Comparison of ENCODE assay signal across 10 mouse cellular contexts in the genomic region with DNA sequence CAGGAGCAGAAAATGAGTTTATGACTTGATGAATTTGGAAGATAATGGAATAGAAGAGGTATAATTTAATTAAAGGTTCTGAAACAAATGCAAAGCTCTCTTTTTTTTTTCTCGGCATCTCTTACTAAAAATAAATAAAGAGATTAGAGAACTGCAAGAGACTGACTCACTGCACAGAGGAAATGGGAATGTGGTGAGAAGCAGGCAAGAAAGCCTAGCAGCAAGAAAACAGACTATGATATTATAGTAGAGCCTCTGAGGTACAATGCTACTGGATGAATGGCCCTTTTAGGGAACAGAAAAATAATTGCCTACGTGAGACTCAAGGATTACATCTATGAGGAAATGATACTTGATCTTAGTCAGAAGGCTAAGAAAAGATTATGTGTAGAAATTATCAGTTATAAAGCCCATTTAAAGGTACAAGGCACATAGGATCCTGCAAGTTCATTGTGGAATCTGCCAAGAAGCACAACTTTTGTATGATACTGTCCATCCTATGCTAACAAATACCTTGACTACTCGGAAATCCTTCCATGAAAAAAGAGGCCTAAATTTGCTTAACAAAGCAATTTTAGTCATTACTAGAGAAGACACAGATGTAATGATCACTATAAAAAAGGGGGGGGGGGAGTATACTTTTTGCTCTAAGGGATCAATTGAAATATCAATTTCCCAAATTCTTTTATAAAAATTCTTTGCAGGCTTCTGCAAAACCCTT.
A peak's percentile ranks its signal among the peaks of the same experiment; 100 is the strongest.
DNase-seq lines count a peak whose midpoint lies in the region; ATAC-seq and TF ChIP-seq lines count a peak whose summit lies in the region.
"Had no signal": no experiment of that assay in that cellular context is flagged by ENCODE, and none has a peak within 500 bp of the region (broad histone marks: within the 10 kb centered on the region; RNA-seq: fewer than 3 reads in every experiment).

No protein-coding gene starts in this region.

- H3K4me1 ChIP-seq in heart, embryonic 14.5 days (ENCODE audit: control insufficient read depth in 2 of 2, insufficient read depth in 2 of 2, low read length in 2 of 2), result peaks cover 4 to 17% of the 10 kb centered on the region in 2 experiments
- H3K4me1 ChIP-seq in CH12.LX (ENCODE audit: control insufficient read depth in 1 of 2, insufficient read depth in 2 of 2), result peaks cover 11 to 57% of the 10 kb centered on the region in 2 experiments

- H3K27ac ChIP-seq in heart, embryonic 14.5 days (replicated peaks in 1 of 2; ENCODE audit: control insufficient read depth in 1 of 2, insufficient read depth in 1 of 2, low read depth in 2 of 2, low read length in 2 of 2), result peak overlapping the region; percentile 85 to 94; a peak in 3 of 4 replicates
- H3K27ac ChIP-seq in CH12.LX (ENCODE audit: insufficient read depth, low read depth), result no peak overlapping the region
- H3K27ac ChIP-seq: liver, embryonic 13.5 days had no signal

- H3K79me2 ChIP-seq in CH12.LX (replicated peaks; ENCODE audit: control insufficient read depth, extremely low read depth, insufficient read depth, poor library complexity, severe bottlenecking), result no peaks in the 10 kb centered on the region

- no peak for ATAC-seq in heart, embryonic 14.5 days (ENCODE audit: insufficient number of reproducible peaks, insufficient read depth, low FRiP score, low read depth)
- peak; percentile 79 for ATAC-seq in megakaryocyte, adult 5-6 weeks (ENCODE audit: poor library complexity, severe bottlenecking)
- ATAC-seq: Patski had no signal

- peak overlapping the region; percentile 31 for H3K4me2 ChIP-seq in heart, embryonic 14.5 days (ENCODE audit: low read length)
- peak overlapping the region; percentile 78 for H3K4me2 ChIP-seq in CH12.LX (ENCODE audit: insufficient read depth, low read depth, poor library complexity, severe bottlenecking)
- H3K4me2 ChIP-seq: liver, embryonic 13.5 days had no signal

- peak; percentile 51; the same call in 1 of the 2 replicates for TF ChIP-seq EP300 in CH12.LX (IDR thresholded peaks at IDR 0.05; ENCODE audit: low read length)

- no peaks in the 10 kb centered on the region for H3K9me3 ChIP-seq in heart, embryonic 14.5 days (ENCODE audit: control insufficient read depth, low read length)
- H3K9me3 ChIP-seq in CH12.LX (replicated peaks; ENCODE audit: low read length), result no peaks in the 10 kb centered on the region
- H3K9me3 ChIP-seq: liver, embryonic 13.5 days had no signal

- no peaks in the 10 kb centered on the region for H3K36me3 ChIP-seq in heart, embryonic 14.5 days (ENCODE audit: control insufficient read depth, insufficient read depth, low read length)
- H3K36me3 ChIP-seq in CH12.LX (replicated peaks in 1 of 2; ENCODE audit: control insufficient read depth in 1 of 2, insufficient read depth in 1 of 2, low read length in 1 of 2), result no peaks in the 10 kb centered on the region
- H3K36me3 ChIP-seq: liver, embryonic 13.5 days had no signal

- TF ChIP-seq RAD21 in CH12.LX (IDR thresholded peaks at IDR 0.05; ENCODE audit: low read depth, low read length), result no peak

- H3K9ac ChIP-seq in heart, embryonic 14.5 days (ENCODE audit: low read length), result no peak overlapping the region
- 0 out of 2 replicates have a peak overlapping the region, but pooled peaks have one; percentile 45 for H3K9ac ChIP-seq in CH12.LX (ENCODE audit: insufficient read depth, low read depth)
- H3K9ac ChIP-seq: liver, embryonic 13.5 days had no signal

- 39% methylated on average over 3 of the region's 3 CpGs for WGBS in heart, embryonic 14.5 days

- intact Hi-C loops in heart, postnatal 25 days (cut with DNase I), result no loop called here

- no peak for TF ChIP-seq CTCF in CH12.LX (conservative IDR thresholded peaks at IDR 0.05 in 1 of 2, IDR thresholded peaks at IDR 0.05 in 1 of 2; ENCODE audit: low read depth in 2 of 2, low read length in 2 of 2)

- TF ChIP-seq POLR2A in CH12.LX (IDR thresholded peaks at IDR 0.05; ENCODE audit: low read depth, low read length), result no peak

- H3K27me3 ChIP-seq in heart, embryonic 14.5 days (ENCODE audit: control insufficient read depth, insufficient read depth, low read length), result no peaks in the 10 kb centered on the region
- H3K27me3 ChIP-seq in CH12.LX (replicated peaks), result no peaks in the 10 kb centered on the region
- H3K27me3 ChIP-seq: liver, embryonic 13.5 days; Patski had no signal

- H3K4me3 ChIP-seq in heart, embryonic 14.5 days (ENCODE audit: control insufficient read depth in 1 of 2, insufficient read depth in 1 of 2, low read depth in 1 of 2, low read length in 2 of 2), result no peak overlapping the region
- no peak overlapping the region for H3K4me3 ChIP-seq in CH12.LX (replicated peaks in 1 of 3; ENCODE audit: low read depth in 2 of 3, low read length in 2 of 3, poor library complexity in 1 of 3)
- H3K4me3 ChIP-seq: liver, embryonic 13.5 days had no signal

- DNase-seq in heart, postnatal 25 days (ENCODE audit: low spot score), result no peak
- DNase-seq in 3134 (ENCODE audit: extremely low read depth, insufficient read length, low spot score) (peak; percentile 25), CH12.LX (ENCODE audit: extremely low read depth) (no peak)
- DNase-seq in thymus, adult 18-20 months, result no peak
- no peak for DNase-seq in adrenal gland, adult 2 months
- DNase-seq: cerebellum, adult 9-11 months; liver, embryonic 13.5 days had no signal

- dilution Hi-C loops in CH12.LX (cut with MboI; ENCODE audit: extremely low pct_ligation_motif_present, extremely low pct_unique_long_range_greater_than_20kb, low sequenced_read_pairs), result no loop called here

- in situ Hi-C loops in CH12.LX (cut with MboI; ENCODE audit: low pct_ligation_motif_present, low pct_unique_long_range_greater_than_20kb, low sequenced_read_pairs), result no loop called here

TF ChIP-seq in CH12.LX, 34 proteins besides CTCF, POLR2A, EP300 and RAD21:
- TF ChIP-seq MYC (IDR thresholded peaks at IDR 0.05; ENCODE audit: low read depth, low read length) (no peak), JUND (conservative IDR thresholded peaks at IDR 0.05; ENCODE audit: low read depth, low read length) (peak; percentile 23; the same call in 1 of the 2 replicates), IRF4 (IDR thresholded peaks at IDR 0.05; ENCODE audit: low read depth, low read length) (peak; percentile 44), MAFK (IDR thresholded peaks at IDR 0.05; ENCODE audit: insufficient replicate concordance, low read length) (peak; percentile 62; the same call in 1 of the 2 replicates), USF1 (IDR thresholded peaks at IDR 0.05; ENCODE audit: low read depth, low read length) (no peak), ZNF384 (IDR thresholded peaks at IDR 0.05; ENCODE audit: low read depth, low read length) (0 out of 2 replicates have a peak, but pooled peaks have one; percentile 6)
TF ChIP-seq in CH12.LX: peak in this region for 4.
